Mouse (Mus musculus) adrenal gland, adult 18-20 months (tissue): ENCODE results near the gene Txnip. TPM values are rescaled to one million over a fixed set of nuclear protein-coding genes. Genes with fewer than 3 reads are reported as not detected.
A peak's percentile ranks its signal among the peaks of the same experiment; 100 is the strongest.

ENCODE experiments used
- DNase-seq, 2 experiments: peaks; one replicate each; pipeline ENCODE4 v3.0.0; 2021 to 2022; ENCODE audit warnings: low spot score in 2 of 2
- total RNA-seq, 2 experiments: library from RNA; stranded (reverse); gene quantifications; 1 replicate in 1 of 2; 2 replicates in 1 of 2; pipeline ENCODE4 v1.2.3; 2021

Txnip gene
- total RNA-seq, 2 experiments from 2014 or later, result 539 to 784 TPM

GRCm38 (mm10) chr3:96566661-96567450 lies 9.1 kb downstream of the Txnip start:
- no peak for DNase-seq

GRCm38 (mm10) chr3:96568605-96569004 lies 10.8 kb downstream of the Txnip start:
- DNase-seq, result no peak

- no peak for DNase-seq
Measured at GRCm38 (mm10) chr3:96569506-96569905, 11.7 kb downstream of the Txnip start.

- no peak for DNase-seq
Measured at GRCm38 (mm10) chr3:96569966-96570605, 12.3 kb downstream of the Txnip start.

GRCm38 (mm10) chr3:96570643-96571042 lies 12.9 kb downstream of the Txnip start:
- DNase-seq, result no peak

- DNase-seq, result no peak
Measured at GRCm38 (mm10) chr3:96571336-96571735, 13.6 kb downstream of the Txnip start.

GRCm38 (mm10) chr3:96571896-96572698 lies 14.3 kb downstream of the Txnip start:
- peak in 1 of 2 experiments; percentile 28 for DNase-seq

- peak in 1 of 2 experiments; percentile 36 for DNase-seq
Measured at GRCm38 (mm10) chr3:96573611-96574511, 16.1 kb downstream of the Txnip start.

GRCm38 (mm10) chr3:96575272-96575984 lies 17.7 kb downstream of the Txnip start:
- peak in 1 of 2 experiments; percentile 50 for DNase-seq

GRCm38 (mm10) chr3:96576005-96576658 lies 18.4 kb downstream of the Txnip start:
- peak; percentile 62 to 69 for DNase-seq

- DNase-seq, result peak; percentile 79 to 85
Measured at GRCm38 (mm10) chr3:96576690-96577541, 19.2 kb downstream of the Txnip start, which contains the start of gene Gm16253. TSS of gene Gm16253 (plus strand) at chr3:96576984.

GRCm38 (mm10) chr3:96577566-96577965 lies 19.8 kb downstream of the Txnip start:
- peak in 1 of 2 experiments; percentile 20 for DNase-seq

GRCm38 (mm10) chr3:96578561-96579238 lies 20.9 kb downstream of the Txnip start:
- DNase-seq, result no peak

- DNase-seq, result no peak
Measured at GRCm38 (mm10) chr3:96579239-96579750, 21.5 kb downstream of the Txnip start.

- DNase-seq, result peak; percentile 89 to 92
Measured at GRCm38 (mm10) chr3:96579885-96580454, 22.2 kb downstream of the Txnip start.

GRCm38 (mm10) chr3:96581141-96581540 lies 23.4 kb downstream of the Txnip start:
- DNase-seq, result no peak
